Mouse (Mus musculus): ENCODE measurements around the gene Pard3. TPM values are rescaled to one million over a fixed set of nuclear protein-coding genes. Genes with fewer than 3 reads are reported as not detected.
A peak's percentile ranks its signal among the peaks of the same experiment; 100 is the strongest.

The Pard3 gene
- polyA plus RNA-seq, 1 experiment from 2014 or later = 22.7 TPM

GRCm38 (mm10) chr8:127324836-127325570 lies 261.3 kb downstream of the Pard3 start:
- no peak overlapping the region for H3K4me3 ChIP-seq (ENCODE audit: low read depth, low read length)
- H3K27ac ChIP-seq (ENCODE audit: low read depth, low read length) = no peak overlapping the region
- H3K9ac ChIP-seq (replicated peaks; ENCODE audit: low read depth, low read length) = no peak overlapping the region
- no peaks in the 10 kb centered on the region for H3K27me3 ChIP-seq (ENCODE audit: control insufficient read depth, insufficient read depth, low read length)
- no peaks in the 10 kb centered on the region for H3K36me3 ChIP-seq (ENCODE audit: control insufficient read depth, insufficient read depth, low read length)
- H3K4me1 ChIP-seq (ENCODE audit: control insufficient read depth, insufficient read depth, low read length) = no peaks in the 10 kb centered on the region
- no peaks in the 10 kb centered on the region for H3K9me3 ChIP-seq (ENCODE audit: control insufficient read depth, low read length)
- no peak for ATAC-seq (ENCODE audit: low read depth)
- no peak overlapping the region for H3K4me2 ChIP-seq (ENCODE audit: low read depth, low read length)
- 68% methylated on average over 3 of the region's 3 CpGs for WGBS

GRCm38 (mm10) chr8:127325749-127326148 lies 262.1 kb downstream of the Pard3 start:
- Histone ChIP-seq H3K4me1 (ENCODE audit: control insufficient read depth, insufficient read depth, low read length) (0 out of 2 replicates have a peak, but pooled peaks cover 4% of the 10 kb centered on the region), H3K27me3 (ENCODE audit: control insufficient read depth, insufficient read depth, low read length) (no peaks in the 10 kb centered on the region), H3K9me3 (ENCODE audit: control insufficient read depth, low read length) (no peaks in the 10 kb centered on the region), H3K27ac (ENCODE audit: low read depth, low read length) (no peak overlapping the region), H3K4me3 (ENCODE audit: low read depth, low read length) (no peak overlapping the region), H3K36me3 (ENCODE audit: control insufficient read depth, insufficient read depth, low read length) (no peaks in the 10 kb centered on the region), H3K9ac (replicated peaks; ENCODE audit: low read depth, low read length) (no peak overlapping the region), H3K4me2 (ENCODE audit: low read depth, low read length) (no peak overlapping the region)
- no peak for ATAC-seq (ENCODE audit: low read depth)
- 77% methylated on average over 5 of the region's 5 CpGs for WGBS

GRCm38 (mm10) chr8:127330258-127331187 lies 266.8 kb downstream of the Pard3 start:
- WGBS = 63% methylated on average over 12 of the region's 12 CpGs
- no peak overlapping the region for H3K4me3 ChIP-seq (ENCODE audit: low read depth, low read length)
- no peaks in the 10 kb centered on the region for H3K27me3 ChIP-seq (ENCODE audit: control insufficient read depth, insufficient read depth, low read length)
- no peak for ATAC-seq (ENCODE audit: low read depth)
- no peak overlapping the region for H3K9ac ChIP-seq (replicated peaks; ENCODE audit: low read depth, low read length)
- 0 out of 2 replicates have a peak, but pooled peaks cover 4% of the 10 kb centered on the region for H3K4me1 ChIP-seq (ENCODE audit: control insufficient read depth, insufficient read depth, low read length)
- H3K27ac ChIP-seq (ENCODE audit: low read depth, low read length) = 0 out of 2 replicates have a peak overlapping the region, but pooled peaks have one; percentile 22
- H3K4me2 ChIP-seq (ENCODE audit: low read depth, low read length) = no peak overlapping the region
- H3K36me3 ChIP-seq (ENCODE audit: control insufficient read depth, insufficient read depth, low read length) = no peaks in the 10 kb centered on the region
- H3K9me3 ChIP-seq (ENCODE audit: control insufficient read depth, low read length) = no peaks in the 10 kb centered on the region

GRCm38 (mm10) chr8:127331751-127332150 lies 268.1 kb downstream of the Pard3 start:
- no peak overlapping the region for H3K27ac ChIP-seq (ENCODE audit: low read depth, low read length)
- H3K36me3 ChIP-seq (ENCODE audit: control insufficient read depth, insufficient read depth, low read length) = no peaks in the 10 kb centered on the region
- no peak for ATAC-seq (ENCODE audit: low read depth)
- H3K4me2 ChIP-seq (ENCODE audit: low read depth, low read length) = no peak overlapping the region
- no peaks in the 10 kb centered on the region for H3K9me3 ChIP-seq (ENCODE audit: control insufficient read depth, low read length)
- 0 out of 2 replicates have a peak, but pooled peaks cover 4% of the 10 kb centered on the region for H3K4me1 ChIP-seq (ENCODE audit: control insufficient read depth, insufficient read depth, low read length)
- no peak overlapping the region for H3K4me3 ChIP-seq (ENCODE audit: low read depth, low read length)
- 97% methylated on average over 1 of the region's 1 CpGs for WGBS
- H3K9ac ChIP-seq (replicated peaks; ENCODE audit: low read depth, low read length) = no peak overlapping the region
- no peaks in the 10 kb centered on the region for H3K27me3 ChIP-seq (ENCODE audit: control insufficient read depth, insufficient read depth, low read length)

GRCm38 (mm10) chr8:127335216-127335615 lies 271.5 kb downstream of the Pard3 start:
- no peaks in the 10 kb centered on the region for H3K36me3 ChIP-seq (ENCODE audit: control insufficient read depth, insufficient read depth, low read length)
- no peak overlapping the region for H3K9ac ChIP-seq (replicated peaks; ENCODE audit: low read depth, low read length)
- no peak overlapping the region for H3K4me3 ChIP-seq (ENCODE audit: low read depth, low read length)
- no peak overlapping the region for H3K4me2 ChIP-seq (ENCODE audit: low read depth, low read length)
- H3K27me3 ChIP-seq (ENCODE audit: control insufficient read depth, insufficient read depth, low read length) = no peaks in the 10 kb centered on the region
- no peak overlapping the region for H3K27ac ChIP-seq (ENCODE audit: low read depth, low read length)
- WGBS = 92% methylated on average over 1 of the region's 1 CpGs
- no peak for ATAC-seq (ENCODE audit: low read depth)
- H3K4me1 ChIP-seq (ENCODE audit: control insufficient read depth, insufficient read depth, low read length) = 0 out of 2 replicates have a peak, but pooled peaks cover 2% of the 10 kb centered on the region
- no peaks in the 10 kb centered on the region for H3K9me3 ChIP-seq (ENCODE audit: control insufficient read depth, low read length)

- Histone ChIP-seq H3K9me3 (ENCODE audit: control insufficient read depth, low read length) (no peaks in the 10 kb centered on the region), H3K4me1 (ENCODE audit: control insufficient read depth, insufficient read depth, low read length) (no peaks in the 10 kb centered on the region), H3K27ac (ENCODE audit: low read depth, low read length) (no peak overlapping the region), H3K4me2 (ENCODE audit: low read depth, low read length) (no peak overlapping the region), H3K27me3 (ENCODE audit: control insufficient read depth, insufficient read depth, low read length) (no peaks in the 10 kb centered on the region), H3K9ac (replicated peaks; ENCODE audit: low read depth, low read length) (no peak overlapping the region), H3K36me3 (ENCODE audit: control insufficient read depth, insufficient read depth, low read length) (no peaks in the 10 kb centered on the region), H3K4me3 (ENCODE audit: low read depth, low read length) (no peak overlapping the region)
- WGBS = 84% methylated on average over 11 of the region's 11 CpGs
- no peak for ATAC-seq (ENCODE audit: low read depth)
Measured at GRCm38 (mm10) chr8:127338183-127338582, 274.5 kb downstream of the Pard3 start.

GRCm38 (mm10) chr8:127341046-127341445 lies 277.4 kb downstream of the Pard3 start:
- Histone ChIP-seq H3K4me2 (ENCODE audit: low read depth, low read length) (no peak overlapping the region), H3K4me3 (ENCODE audit: low read depth, low read length) (no peak overlapping the region), H3K9me3 (ENCODE audit: control insufficient read depth, low read length) (no peaks in the 10 kb centered on the region), H3K4me1 (ENCODE audit: control insufficient read depth, insufficient read depth, low read length) (no peaks in the 10 kb centered on the region), H3K27ac (ENCODE audit: low read depth, low read length) (no peak overlapping the region), H3K27me3 (ENCODE audit: control insufficient read depth, insufficient read depth, low read length) (no peaks in the 10 kb centered on the region), H3K9ac (replicated peaks; ENCODE audit: low read depth, low read length) (no peak overlapping the region), H3K36me3 (ENCODE audit: control insufficient read depth, insufficient read depth, low read length) (no peaks in the 10 kb centered on the region)
- ATAC-seq (ENCODE audit: low read depth) = no peak
- 89% methylated on average over 7 of the region's 7 CpGs for WGBS

GRCm38 (mm10) chr8:127343115-127343514 lies 279.4 kb downstream of the Pard3 start:
- H3K9ac ChIP-seq (replicated peaks; ENCODE audit: low read depth, low read length) = no peak overlapping the region
- H3K36me3 ChIP-seq (ENCODE audit: control insufficient read depth, insufficient read depth, low read length) = no peaks in the 10 kb centered on the region
- H3K9me3 ChIP-seq (ENCODE audit: control insufficient read depth, low read length) = no peaks in the 10 kb centered on the region
- no peak overlapping the region for H3K4me3 ChIP-seq (ENCODE audit: low read depth, low read length)
- no peak overlapping the region for H3K4me2 ChIP-seq (ENCODE audit: low read depth, low read length)
- no peaks in the 10 kb centered on the region for H3K27me3 ChIP-seq (ENCODE audit: control insufficient read depth, insufficient read depth, low read length)
- no peaks in the 10 kb centered on the region for H3K4me1 ChIP-seq (ENCODE audit: control insufficient read depth, insufficient read depth, low read length)
- no peak for ATAC-seq (ENCODE audit: low read depth)
- no peak overlapping the region for H3K27ac ChIP-seq (ENCODE audit: low read depth, low read length)
- WGBS = 48% methylated on average over 2 of the region's 2 CpGs

- Histone ChIP-seq H3K4me2 (ENCODE audit: low read depth, low read length) (no peak overlapping the region), H3K4me1 (ENCODE audit: control insufficient read depth, insufficient read depth, low read length) (no peaks in the 10 kb centered on the region), H3K36me3 (ENCODE audit: control insufficient read depth, insufficient read depth, low read length) (no peaks in the 10 kb centered on the region), H3K27ac (ENCODE audit: low read depth, low read length) (no peak overlapping the region), H3K4me3 (ENCODE audit: low read depth, low read length) (no peak overlapping the region), H3K27me3 (ENCODE audit: control insufficient read depth, insufficient read depth, low read length) (no peaks in the 10 kb centered on the region), H3K9ac (replicated peaks; ENCODE audit: low read depth, low read length) (no peak overlapping the region), H3K9me3 (ENCODE audit: control insufficient read depth, low read length) (no peaks in the 10 kb centered on the region)
- 89% methylated on average over 3 of the region's 3 CpGs for WGBS
- no peak for ATAC-seq (ENCODE audit: low read depth)
Measured at GRCm38 (mm10) chr8:127344421-127344820, 280.7 kb downstream of the Pard3 start.
